Mouse (Mus musculus): ENCODE results near the gene Unc13d.
"Not testable (repeated sequence)": the region's sequence is repeated elsewhere in the genome, so short reads cannot be mapped to it uniquely, and the experiment has no call there.

The Unc13d gene

DNA sequence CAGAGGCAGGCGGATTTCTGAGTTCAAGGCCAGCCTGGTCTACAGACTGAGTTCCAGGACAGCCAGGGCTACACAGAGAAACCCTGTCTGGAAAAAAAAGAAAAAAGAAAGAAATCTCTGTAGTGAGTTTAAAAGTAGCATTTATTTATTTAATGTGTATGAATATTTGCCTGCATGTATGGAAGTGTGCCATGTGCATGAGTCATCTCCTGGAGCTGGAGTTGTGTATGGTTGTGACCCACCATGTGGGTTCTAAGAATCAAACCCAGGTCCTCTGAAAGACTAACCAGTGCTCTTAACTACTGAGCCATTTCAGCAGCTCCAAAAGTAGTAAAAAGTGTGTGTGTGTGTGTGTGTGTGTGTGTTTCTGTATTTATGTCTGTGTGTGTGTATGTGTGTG lies 34.5 kb downstream of the Unc13d start:
- DNase-seq (ENCODE audit: low spot score), result no peak

DNA sequence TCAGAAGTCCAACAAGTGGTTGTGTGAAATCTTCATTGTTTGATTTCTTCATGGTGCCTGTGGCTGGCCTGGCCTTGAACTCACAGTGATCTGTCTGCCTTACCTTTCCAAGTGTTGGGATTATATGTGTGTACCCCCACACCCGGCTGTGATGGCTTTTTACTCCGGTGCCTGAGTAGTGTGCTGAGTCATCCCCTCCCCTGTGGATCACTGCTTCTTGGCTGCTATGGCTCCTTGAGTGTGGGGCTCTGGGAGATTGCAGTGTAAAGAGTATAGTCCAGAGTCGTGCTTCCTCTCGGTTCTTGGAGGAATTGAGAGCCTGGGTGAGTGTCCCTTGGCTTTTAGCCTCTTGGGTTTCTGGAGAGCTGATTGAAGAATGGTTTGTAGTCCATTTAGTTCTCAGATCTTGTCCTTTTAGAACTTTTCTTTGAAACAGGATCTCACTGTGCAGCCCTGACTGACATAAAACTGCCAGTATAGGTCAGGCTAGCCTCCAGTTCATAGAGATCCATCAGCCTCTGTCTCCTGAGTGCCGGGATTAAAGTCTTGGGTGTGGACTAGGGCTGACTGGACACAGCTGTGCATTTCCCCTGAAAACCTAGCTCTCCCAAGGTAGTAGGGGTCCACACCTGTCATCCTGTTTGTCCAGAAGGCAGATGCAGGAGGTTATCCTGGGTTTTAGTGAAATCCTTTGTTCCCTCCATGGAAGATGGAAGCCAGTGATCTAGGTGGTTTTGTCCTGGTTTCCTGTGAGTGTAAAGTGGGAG lies 35.2 kb downstream of the Unc13d start:
- DNase-seq (ENCODE audit: low spot score), result no peak

DNA sequence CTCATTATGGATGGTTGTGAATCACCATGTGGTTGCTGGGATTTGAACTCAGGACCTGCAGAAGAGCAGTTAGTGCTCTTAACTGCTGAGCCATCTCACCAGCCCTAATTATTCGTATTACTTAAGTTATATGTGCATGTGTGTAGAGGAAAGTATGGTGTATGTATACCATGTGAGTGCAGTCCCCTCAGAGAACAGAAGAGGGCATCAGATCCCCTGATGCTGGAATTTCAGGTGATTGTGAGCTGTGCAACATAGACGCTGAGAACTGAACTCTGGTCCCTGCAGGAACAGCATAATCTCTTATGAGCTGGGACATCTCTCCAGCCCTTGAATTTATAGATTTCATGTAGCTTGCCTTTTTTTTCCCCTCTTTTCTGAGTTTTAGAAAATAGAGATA lies 35.9 kb downstream of the Unc13d start:
- no peak for DNase-seq (ENCODE audit: low spot score)

DNA sequence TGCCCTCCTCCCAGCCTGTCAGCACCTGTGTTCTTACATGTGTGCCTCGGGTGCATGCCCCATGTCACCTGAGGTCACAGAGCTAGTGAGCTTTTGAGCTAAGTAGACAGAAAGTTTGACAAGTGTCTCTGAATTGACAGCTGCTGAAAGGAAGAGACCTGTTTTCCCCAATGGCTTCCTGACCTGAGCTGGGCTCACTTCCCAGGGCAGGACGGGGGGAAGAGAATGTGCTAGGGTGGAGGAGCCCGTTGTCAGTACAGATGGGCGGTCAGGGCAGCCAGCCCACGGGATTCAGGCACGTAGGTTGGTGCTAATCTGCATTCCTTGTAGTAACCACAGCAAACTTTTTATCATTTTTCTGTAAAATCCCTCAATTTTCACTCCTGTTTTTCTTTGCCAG lies 37.2 kb downstream of the Unc13d start:
- DNase-seq (ENCODE audit: low spot score), result no peak

DNA sequence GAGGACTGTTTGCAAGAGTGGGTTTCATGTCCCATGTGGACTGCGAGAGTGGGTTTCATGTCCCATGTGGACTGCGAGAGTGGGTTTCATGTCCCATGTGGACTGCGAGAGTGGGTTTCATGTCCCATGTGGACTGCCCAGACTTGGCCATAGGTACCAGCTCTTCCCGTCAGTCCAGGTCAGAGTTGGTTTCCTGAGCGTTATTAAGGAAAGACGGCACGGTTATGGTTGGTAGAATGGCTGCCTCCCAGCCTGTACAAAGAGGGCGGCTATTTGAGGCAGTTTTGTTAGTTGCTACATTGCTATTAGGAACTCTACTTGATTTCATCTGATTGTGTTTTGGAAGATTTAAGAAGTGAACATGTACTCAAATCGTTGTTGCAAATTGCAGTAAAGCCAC lies 39.9 kb downstream of the Unc13d start:
- no peak for DNase-seq (ENCODE audit: low spot score)

DNA sequence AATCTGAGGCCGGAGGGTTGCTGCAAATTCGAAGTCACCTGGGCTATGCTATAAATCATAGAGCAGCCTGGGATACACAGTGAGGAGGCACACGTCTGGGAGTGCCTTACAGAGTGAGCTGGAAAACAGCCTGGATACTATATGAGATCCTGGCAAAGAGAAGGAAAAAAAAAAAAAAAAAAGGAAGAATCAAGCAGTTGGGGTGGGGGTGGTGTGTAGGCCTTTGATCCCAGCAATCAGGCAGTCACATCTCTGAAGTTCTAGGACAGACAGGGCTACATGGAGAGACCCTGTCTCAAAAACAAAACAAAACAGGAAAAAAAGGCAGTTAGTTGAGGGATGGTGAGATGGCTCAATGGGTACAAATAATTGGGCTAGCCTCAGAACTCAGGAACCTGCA lies 41.1 kb downstream of the Unc13d start:
- no peak for DNase-seq (ENCODE audit: low spot score)

DNA sequence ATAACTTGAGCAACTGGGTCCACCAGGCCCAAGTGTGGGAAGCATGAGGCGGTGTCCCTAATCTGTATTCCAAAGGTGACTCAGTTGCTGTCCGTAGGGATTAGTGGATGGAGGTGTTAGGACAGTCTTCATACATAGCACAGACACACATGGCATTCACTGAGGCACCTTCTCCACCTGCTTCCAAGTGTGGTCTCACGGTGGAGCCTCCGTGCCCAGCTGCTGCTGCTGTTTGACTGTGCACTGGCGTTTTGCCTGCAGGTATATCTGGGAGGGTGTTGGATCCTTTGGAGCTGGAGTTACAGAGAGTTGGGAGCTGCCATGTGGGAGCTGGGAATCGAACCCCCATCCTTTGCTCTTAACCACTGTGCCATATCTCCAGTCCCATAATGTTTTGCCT lies 43.2 kb downstream of the Unc13d start:
- no peak for DNase-seq (ENCODE audit: low spot score)

DNA sequence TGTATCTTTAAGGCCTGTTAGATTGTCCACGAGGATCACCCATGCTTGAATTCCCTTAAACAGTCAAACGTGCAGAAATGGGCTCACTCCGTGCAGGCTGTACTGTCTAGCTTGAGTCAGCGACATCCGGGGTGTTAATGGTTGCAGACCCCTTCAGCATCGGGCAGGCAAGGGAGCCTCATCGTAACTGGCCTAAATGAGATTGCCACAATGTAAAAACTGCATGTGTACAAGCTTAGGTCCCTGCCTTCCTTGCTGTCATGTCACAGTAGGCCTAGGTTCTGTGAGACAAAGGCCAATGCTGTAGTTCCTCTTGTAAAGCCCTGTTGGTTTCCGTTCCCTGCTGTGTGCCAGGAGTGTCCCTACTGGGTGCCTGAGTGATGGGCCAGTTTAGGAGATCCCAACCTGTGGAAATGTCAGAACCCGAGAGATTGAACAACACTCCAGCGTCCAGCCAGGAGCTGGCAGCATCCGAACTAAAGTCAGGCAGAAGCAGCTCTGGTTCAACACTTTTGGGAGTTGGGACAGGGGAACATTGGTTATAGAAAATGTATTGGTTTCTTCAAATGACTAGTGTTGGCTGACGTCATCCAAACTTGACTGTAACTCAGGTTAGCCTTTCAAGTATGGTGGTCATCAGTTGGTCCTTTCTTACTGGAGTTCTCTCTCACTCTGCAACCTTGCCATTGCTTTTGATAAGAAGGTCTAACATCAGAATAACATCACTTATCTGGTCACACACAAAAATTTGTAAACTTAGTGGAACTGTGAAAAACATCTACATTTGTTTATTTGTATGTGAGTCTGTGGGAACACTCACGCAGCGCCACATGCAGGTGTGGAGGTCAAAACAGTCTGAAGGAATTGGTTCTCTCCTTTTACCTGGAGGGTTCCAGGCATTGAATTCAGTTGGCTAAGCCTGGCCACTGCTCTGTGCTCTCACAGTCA lies 46.6 kb downstream of the Unc13d start:
- DNase-seq (ENCODE audit: low spot score), result no peak

DNA sequence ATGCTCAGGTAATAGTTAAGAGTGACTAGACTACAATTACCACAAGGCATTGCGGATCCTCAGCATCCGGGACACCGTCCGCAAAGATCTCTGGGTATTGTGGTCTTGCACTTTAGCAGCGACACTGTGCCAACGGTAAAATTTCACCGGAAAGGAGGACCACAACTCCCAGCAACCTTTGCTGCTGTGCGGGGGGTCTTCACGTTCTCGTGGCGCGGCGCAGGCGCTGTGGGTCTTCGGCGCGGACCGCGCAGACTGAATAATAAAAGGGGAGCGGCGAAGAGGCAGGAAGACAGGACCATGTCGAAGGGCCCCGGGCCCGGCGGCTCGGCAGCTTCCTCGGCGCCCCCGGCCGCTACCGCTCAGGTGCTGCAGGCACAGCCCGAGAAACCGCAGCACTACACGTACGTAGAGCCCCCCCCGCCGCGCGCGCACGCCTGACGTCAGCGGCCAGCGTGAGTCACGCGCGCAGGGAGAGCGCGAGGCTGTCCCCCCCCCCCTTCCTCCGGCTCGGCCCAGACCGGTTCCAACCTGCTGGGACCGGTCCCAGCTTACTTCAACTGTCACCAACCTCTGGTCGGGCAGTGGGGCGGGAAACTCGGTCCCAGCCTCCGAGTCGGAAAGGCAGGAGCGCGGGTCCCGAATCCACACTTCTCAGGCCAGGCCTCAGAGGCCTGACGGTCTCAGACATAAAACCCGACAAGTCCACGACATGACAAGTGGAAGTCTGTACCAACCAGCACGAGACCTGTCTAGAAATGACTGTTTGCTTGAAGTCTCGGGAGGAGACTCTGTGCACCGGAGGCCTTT lies 47.5 kb downstream of the Unc13d start, which contains the start of gene Unk:
TSS of gene Unk (plus strand) at position 235 of the 810 bp plus-strand sequence.
- peak; percentile 96 for DNase-seq (ENCODE audit: low spot score)

DNA sequence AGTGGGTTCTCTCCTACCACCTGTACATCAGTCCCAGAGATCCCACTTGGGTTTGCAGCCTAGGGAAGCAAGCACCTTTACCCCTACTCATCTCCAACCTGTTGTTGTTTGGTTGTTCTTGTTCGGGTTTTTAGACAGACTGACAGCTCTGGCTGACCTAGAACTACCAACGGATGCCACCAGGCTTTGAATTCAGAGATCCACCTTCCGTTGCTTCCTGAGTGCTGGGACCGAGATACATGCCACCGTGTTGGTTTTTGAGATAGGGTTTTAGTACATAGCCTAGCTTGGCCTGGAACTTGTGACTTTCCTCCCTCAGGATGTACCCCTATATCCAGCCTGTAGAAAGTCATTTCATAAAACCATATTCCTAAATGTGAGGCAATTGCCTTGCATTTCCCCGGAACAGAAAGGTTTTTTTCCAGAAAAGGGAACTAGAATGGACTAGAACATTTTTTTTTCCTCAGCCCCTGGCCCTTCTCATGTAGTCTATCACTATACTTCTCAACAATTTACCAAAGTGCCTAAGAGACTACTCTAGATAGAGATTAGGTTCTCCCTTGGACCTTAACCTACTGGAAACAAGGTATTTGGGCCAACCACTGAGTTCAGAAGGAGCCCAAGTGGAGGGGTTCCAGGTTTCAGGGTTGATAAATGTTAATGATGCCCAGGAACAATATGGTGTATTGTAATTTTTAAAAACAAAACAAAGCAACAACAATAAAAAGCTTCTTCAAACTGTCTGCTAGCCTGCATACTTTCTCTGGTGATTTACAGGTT lies 48.5 kb downstream of the Unc13d start:
- DNase-seq (ENCODE audit: low spot score), result no peak

DNA sequence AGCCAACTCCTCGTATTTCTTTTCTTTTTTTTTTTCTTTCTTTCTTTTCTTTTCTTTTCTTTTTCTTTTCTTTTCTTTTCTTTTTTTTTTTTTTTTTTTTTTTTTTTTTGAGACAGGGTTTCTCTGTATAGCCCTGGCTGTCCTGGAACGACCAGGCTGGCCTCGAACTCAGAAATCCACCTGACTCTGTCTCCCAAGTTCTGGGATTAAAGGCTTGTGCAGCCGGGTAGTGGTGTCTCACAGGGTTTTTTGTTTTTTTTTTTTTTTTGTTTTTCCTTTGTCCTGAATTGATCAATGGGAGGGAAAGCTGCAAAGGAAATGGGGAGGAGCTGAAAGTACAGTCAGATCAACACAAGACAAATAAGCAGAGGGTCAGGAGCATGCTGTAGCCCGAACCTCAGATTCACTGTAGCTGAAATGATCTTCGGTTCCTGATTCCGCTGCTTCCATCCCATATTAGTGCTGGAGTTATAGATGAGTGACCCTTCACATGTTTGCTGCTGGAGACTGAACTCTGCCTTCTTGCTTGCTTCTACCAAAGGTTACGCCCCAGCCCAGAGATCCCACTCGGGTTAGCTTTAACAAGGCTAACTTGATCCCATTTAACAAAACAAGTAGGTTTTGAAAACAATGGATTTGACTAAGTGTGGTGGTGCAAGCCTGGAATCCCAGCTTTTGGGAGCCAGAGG lies 49.4 kb downstream of the Unc13d start:
- no peak for DNase-seq (ENCODE audit: low spot score)

DNA sequence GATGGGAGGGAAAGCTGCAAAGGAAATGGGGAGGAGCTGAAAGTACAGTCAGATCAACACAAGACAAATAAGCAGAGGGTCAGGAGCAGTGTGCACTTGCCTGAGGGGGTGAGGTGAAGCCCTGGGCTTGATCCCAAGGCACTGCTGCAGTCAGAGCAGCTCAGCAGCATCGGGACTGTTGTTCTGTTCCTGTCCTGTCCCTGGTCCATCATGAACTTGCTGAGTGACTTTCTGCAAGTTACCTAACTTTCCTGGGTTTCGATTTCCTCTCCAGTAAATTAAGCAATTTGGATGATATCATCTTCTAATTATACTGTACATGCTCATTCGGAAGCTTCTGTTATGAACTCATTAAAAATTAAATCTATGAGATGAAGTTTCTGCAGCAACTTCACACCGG lies 50.0 kb downstream of the Unc13d start, which contains the start of gene H3f3b:
TSS of gene H3f3b (minus strand) at position 207 of the 400 bp plus-strand sequence.
- DNase-seq (ENCODE audit: low spot score), result no peak

DNA sequence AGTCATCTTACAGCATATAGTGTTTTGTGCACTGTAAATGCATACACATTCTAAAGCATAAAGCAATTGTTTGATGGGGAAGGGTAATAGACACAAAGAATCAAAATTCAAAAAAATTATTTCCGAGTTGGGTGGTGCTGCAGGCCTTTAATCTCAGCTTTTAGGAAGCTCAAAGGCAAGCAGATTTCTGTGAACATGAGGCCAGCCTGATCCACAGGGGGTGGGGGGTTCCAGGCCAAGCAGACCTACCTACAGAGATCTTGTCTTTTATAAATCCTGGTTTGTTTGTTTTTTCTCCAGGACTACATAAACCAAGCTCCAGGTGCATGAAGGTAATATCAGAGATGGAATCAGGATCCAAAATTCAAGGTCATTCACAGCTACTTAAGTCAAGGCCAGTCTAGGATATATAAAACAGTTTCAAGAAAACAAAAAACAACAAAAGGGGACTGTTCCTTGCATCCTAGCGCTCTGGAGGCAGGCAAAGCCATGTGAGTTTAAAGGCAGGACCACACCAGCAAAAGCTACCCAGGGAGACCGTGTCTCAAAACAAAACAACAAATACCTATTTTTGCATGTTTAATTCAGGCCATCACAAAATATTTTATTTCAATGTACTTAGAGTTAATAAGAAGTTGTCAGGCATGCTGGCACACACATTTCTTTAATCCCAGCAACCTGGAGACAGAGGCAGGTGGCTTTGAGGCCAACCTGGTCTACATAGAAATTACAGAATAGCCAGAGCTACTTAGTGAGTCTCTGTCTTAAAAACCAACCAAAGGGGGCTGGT lies 52.5 kb downstream of the Unc13d start:
- DNase-seq (ENCODE audit: low spot score), result no peak

DNA sequence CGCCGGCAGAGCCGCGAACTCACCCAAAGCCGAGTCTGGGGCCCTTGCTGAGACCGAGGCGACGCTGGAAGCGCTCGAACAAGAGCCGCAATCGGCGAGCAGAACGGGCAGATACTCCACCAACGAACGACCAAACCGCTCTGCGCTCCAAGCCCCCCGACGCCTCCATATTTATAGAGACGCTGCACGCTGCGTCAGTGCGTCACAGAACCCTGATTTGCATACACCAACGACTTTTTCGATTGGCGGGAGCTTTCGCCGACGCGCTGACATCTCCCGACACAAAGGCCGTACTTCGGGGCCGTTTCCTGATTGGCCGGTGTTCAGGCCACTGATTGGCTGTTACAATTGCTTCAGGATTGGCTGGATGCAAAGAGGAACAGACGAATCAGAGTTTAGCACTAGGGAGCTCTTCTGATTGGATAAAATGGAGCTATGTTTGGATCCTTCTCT lies 53.4 kb downstream of the Unc13d start:
- DNase-seq (ENCODE audit: low spot score), result peak; percentile 95

DNA sequence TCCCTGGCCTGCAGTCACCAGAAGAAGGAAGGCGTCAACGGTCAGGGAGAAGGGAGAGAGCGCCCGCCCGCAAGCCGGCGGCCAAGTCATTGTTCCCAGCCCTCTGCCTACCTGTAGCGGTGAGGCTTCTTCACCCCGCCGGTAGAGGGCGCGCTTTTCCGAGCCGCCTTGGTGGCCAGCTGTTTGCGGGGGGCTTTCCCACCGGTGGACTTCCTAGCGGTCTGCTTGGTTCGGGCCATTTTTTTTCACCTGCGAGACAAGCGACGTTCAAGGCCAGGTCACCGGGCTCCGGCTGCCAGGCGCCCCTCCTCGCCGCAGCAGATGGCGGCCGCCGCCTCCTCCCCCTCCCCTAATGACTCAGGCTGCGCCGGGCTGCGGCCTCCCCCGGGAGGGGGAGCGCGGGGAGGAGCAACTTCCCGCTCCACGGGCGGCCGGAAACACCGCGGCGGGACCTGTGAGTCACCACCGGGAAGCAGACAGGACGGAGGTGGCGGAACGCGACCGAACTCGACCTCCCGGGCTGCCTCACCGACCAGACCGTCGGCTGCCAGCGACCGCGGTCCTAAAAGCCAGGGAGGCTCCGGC lies 53.9 kb downstream of the Unc13d start:
- peak; percentile 90 for DNase-seq (ENCODE audit: low spot score)

DNA sequence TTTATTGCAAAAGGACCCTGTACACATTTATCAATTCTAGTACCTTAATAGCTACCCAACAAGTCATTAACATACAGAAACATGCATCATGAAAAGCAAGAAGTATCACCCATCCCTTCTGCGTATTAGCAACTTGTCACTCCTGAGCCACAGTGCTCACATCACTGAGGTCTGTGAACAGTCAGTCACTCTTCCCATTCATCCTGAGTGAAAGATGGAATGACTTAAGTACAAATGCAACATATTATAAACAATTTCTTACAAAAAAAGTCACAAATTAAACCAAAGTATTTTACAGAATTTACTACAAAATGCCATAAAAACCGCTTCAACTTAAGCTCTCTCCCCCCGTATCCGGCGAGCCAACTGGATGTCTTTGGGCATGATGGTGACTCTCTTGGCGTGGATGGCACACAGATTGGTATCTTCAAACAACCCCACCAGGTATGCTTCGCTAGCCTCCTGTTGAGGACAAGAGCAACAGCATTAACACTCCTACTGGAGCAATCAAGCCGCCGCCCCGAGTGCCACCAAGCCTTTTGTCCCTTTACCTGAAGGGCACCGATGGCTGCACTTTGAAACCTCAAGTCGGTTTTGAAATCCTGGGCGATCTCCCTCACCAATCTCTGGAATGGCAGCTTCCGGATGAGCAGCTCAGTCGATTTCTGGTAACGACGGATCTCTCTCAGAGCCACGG lies 54.5 kb downstream of the Unc13d start:
- not testable (repeated sequence) for DNase-seq (ENCODE audit: low spot score)

DNA sequence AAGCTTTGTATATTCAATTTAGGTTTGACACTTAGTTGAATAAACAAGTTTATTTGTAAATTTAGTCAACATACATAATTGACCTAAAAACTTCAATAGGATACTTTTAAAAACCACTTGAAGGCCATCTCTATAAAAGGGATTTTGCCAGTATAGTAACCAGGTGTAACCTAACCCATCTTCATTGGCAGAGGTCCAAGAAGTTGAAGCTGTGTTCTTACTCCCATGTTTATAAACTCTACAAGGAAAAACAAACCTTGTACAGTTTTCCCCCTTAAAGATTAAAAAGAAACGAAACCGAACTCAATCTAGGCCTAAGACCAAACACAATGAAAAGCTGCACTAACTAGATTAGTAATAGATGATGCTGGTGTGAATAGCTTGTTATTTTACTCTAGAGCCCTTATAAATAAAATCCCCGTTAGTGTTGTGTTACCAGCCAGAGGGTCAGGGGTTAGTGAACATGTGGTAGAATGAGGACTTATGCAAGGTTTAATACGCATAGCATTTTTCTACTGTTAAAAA lies 55.4 kb downstream of the Unc13d start:
- DNase-seq (ENCODE audit: low spot score), result no peak
